Mouse (Mus musculus) hindbrain, embryonic 10.5 days (tissue): ENCODE data around the gene Stk10. TPM values are rescaled to one million over a fixed set of nuclear protein-coding genes. Genes with fewer than 3 reads are reported as not detected.

ENCODE experiments used
- DNase-seq: peaks from one replicate; pipeline ENCODE4 v3.0.0-alpha.2; 2017; ENCODE audit warnings: low spot score
- H3K27ac ChIP-seq: fragments of 300-500 bp; sonication (generic); 2 replicates; pipeline ENCODE4 v1.5.1; 2016; ENCODE audit warnings: mild to moderate bottlenecking, moderate library complexity
- H3K27me3 ChIP-seq: fragments of 300-500 bp; sonication (generic); 2 replicates; pipeline ENCODE4 v1.6.1; 2016; ENCODE audit warnings: mild to moderate bottlenecking; ENCODE audit not compliant: poor library complexity, insufficient read depth, severe bottlenecking
- H3K36me3 ChIP-seq: fragments of 300-500 bp; sonication (generic); 2 replicates; pipeline ENCODE4 v1.6.1; 2016; ENCODE audit warnings: mild to moderate bottlenecking, moderate library complexity
- H3K4me1 ChIP-seq: fragments of 300-500 bp; sonication (generic); replicated peaks from 2 replicates; pipeline ENCODE4 v1.6.1; 2016; ENCODE audit warnings: mild to moderate bottlenecking
- H3K4me3 ChIP-seq: fragments of 300-500 bp; sonication (generic); 2 replicates; pipeline ENCODE4 v1.5.1; 2016; ENCODE audit warnings: mild to moderate bottlenecking, moderate library complexity
- H3K9me3 ChIP-seq: fragments of 300-500 bp; sonication (generic); 2 replicates; pipeline ENCODE4 v1.6.1; 2016; ENCODE audit warnings: mild to moderate bottlenecking, moderate library complexity
- WGBS: fragments of 180-500 bp; shearing (Covaris S2); methylation state at CpG from one replicate; pipeline ENCODE4 v1.1.7; 2016; 5-methylcytosine and 5-hydroxymethylcytosine counted together
- polyA plus RNA-seq: library from polyadenylated mRNA; unstranded; fragments of >200 nt; fragmentation: Nextera tagmentation; extraction: Ambion mirVana; gene quantifications from 2 replicates; pipeline ENCODE4 v1.2.1, GENCODE M21; 2016

Gene Stk10
- polyA plus RNA-seq, 1 experiment from 2014 or later: 3.0 TPM

DNA sequence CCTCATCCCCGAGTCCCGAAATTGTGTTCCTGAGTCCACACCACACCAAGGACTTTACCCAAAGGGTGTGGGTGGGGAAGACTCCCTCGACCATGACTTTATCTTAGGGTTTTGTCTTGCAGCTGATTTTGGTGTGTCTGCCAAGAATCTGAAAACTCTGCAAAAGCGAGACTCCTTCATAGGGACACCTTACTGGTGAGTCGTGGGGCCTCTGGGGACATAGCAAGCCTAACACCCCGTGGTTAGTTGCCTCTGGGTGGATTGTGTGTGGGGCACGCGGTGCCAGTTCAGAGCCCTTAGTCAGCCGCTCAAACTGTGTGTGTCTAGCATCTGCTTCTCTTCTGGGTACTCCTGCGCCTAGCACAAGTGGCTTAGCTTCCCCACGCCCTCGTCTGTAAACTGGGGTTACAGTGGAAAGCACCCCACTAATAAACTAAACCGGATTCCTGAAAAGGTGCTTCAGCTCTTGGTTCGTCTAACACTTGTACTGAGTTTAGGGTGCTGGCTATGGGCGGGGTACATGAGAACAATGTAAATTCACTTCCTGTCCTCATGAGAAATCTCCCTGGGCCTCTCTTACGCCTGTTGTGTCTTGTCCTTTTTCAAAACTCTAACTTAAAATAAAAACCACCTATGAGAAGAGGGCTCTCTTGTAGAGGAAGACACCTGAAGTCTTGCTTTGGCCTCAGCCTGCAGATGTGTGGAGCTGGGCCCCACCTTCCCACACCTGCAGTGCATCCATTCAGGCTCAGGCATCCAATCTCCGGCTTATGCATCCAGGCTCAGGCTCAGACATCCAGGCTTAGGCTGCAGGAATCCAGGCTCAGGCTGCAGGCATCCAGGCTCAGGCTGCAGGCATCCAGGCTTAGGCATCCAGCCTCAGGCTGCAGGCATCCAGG lies 54.3 kb downstream of the Stk10 start:
- H3K27me3 ChIP-seq: 0 out of 2 replicates have a peak, but pooled peaks cover 3% of the 10 kb centered on the region
- H3K4me1 ChIP-seq: peaks cover 21% of the 10 kb centered on the region
- no peaks in the 10 kb centered on the region for H3K9me3 ChIP-seq
- 0 out of 2 replicates have a peak overlapping the region, but pooled peaks have one; percentile 45 for H3K27ac ChIP-seq
- no peak for DNase-seq
- H3K36me3 ChIP-seq: no peaks in the 10 kb centered on the region
- 74% methylated on average over 17 of the region's 17 CpGs for WGBS
- H3K4me3 ChIP-seq: no peak overlapping the region

DNA sequence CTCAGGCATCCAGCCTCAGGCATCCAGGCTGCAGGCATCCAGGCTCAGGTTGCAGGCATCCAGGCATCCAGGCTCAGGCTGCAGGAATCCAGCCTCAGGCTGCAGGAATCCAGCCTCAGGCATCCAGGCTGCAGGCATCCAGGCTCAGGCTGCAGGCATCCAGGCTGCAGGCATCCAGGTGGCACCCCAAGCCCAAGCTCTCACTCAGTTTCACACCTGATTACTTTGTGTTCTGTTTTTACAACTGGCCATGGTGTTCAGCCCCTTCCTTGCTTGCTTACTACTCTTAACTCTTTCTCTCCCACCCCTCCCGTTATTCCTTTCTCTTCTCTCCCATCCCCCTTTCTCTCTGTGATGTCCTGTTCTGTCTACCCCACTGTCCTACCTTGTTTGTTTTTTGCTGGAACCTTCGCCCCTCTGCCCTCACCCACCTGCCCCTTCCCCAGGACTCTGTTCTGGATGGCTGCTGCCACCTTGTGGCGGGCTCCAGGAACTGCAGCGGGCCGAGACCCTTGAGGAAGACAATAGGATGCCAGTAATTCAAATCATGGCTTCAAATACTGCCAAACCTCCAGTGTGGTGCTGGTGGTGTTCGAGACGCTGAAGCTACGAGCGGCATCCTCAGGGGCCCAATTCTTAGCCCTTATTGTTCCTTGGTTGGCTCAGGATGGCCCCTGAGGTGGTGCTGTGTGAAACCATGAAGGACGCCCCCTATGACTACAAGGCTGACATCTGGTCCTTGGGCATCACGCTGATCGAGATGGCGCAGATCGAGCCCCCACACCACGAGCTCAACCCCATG lies 55.2 kb downstream of the Stk10 start:
- Histone ChIP-seq H3K36me3 (no peaks in the 10 kb centered on the region), H3K27me3 (0 out of 2 replicates have a peak, but pooled peaks cover 3% of the 10 kb centered on the region), H3K4me3 (no peak overlapping the region), H3K9me3 (no peaks in the 10 kb centered on the region), H3K27ac (peak overlapping the region; percentile 71; the same call in 1 of the 2 replicates), H3K4me1 (peaks cover 25% of the 10 kb centered on the region)
- peak; percentile 86 for DNase-seq
- 32% methylated on average over 15 of the region's 15 CpGs for WGBS

DNA sequence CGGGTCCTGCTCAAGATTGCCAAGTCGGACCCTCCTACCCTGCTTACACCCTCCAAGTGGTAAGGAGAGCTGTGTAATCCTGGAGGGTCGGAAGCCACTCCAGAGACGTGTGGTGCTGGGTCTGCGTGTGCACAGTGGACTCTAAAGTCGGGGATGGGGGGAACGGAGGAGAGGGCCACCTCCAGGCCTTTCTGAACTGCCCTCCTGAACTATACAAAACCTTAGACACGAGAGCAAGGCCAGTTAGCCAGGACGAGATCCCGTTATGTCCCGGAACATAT lies 55.7 kb downstream of the Stk10 start:
- Histone ChIP-seq H3K27me3 (0 out of 2 replicates have a peak, but pooled peaks cover 3% of the 10 kb centered on the region), H3K4me3 (no peak overlapping the region), H3K9me3 (no peaks in the 10 kb centered on the region), H3K27ac (peak overlapping the region; percentile 71; the same call in 1 of the 2 replicates), H3K36me3 (no peaks in the 10 kb centered on the region), H3K4me1 (peaks cover 25% of the 10 kb centered on the region)
- WGBS: 80% methylated on average over 11 of the region's 11 CpGs
- no peak for DNase-seq

DNA sequence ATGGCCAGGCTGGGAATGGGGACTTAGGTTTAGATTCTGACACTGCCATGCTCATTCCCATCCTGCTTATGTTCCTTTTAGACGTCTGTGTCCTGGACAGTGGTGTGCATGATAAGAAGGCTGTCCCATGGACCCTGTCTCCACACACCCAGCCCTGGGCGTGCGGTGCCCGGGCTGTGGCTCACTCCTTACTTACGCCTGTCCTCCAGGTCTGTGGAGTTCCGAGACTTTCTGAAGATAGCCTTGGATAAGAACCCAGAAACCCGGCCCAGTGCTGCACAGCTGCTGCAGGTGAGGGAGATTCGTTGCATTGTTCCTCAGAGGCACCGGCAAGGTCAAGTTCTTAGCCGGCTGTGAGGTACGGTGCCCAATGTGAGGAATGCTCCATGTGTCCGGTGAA lies 56.1 kb downstream of the Stk10 start:
- peaks cover 25% of the 10 kb centered on the region for H3K4me1 ChIP-seq
- 91% methylated on average over 12 of the region's 12 CpGs for WGBS
- no peak overlapping the region for H3K27ac ChIP-seq
- H3K4me3 ChIP-seq: no peak overlapping the region
- no peaks in the 10 kb centered on the region for H3K9me3 ChIP-seq
- 0 out of 2 replicates have a peak, but pooled peaks cover 3% of the 10 kb centered on the region for H3K27me3 ChIP-seq
- H3K36me3 ChIP-seq: no peaks in the 10 kb centered on the region
- no peak for DNase-seq

DNA sequence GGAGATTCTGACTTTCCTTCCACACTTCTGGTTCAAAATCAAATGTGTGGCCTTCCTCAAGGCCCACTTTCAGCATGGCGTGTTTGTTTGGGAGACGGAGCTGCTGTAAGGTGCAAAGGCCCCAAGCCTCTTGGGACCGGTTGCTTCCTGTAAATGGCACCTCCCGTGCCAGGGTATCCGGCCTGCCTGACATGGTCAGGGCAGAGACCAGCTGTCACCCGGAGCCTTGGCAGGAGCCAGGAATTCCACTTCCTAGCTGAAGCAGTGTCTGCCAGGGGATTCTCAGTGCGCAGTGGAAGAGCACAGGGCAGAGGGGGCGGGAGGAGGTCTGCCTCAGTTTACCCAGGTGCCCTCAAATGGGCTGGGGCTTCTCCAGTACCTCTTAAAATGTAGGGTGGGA lies 56.7 kb downstream of the Stk10 start:
- 93% methylated on average over 8 of the region's 8 CpGs for WGBS
- Histone ChIP-seq H3K27me3 (0 out of 2 replicates have a peak, but pooled peaks cover 3% of the 10 kb centered on the region), H3K9me3 (no peaks in the 10 kb centered on the region), H3K4me3 (no peak overlapping the region), H3K4me1 (peaks cover 25% of the 10 kb centered on the region), H3K27ac (no peak overlapping the region), H3K36me3 (no peaks in the 10 kb centered on the region)
- no peak for DNase-seq

DNA sequence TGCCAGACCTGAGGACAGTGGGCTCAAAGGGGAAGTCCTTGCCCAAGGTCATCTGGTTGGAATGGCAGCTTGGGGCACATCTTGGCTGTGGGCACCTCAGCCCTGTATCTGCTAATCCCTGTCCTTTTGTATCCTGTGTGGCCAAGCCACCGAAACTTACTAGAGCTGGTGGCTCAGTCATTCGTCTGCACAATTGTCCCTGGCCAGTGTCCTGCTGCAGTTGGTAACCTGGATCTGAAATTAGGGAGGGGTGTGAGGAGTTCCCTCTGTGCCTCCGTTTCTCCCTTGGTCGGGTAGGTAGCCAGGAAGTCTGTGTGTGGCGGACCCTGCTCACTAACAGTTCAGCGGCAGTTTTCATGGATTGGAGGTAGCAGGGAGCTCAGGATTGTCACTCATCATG lies 57.1 kb downstream of the Stk10 start:
- Histone ChIP-seq H3K9me3 (no peaks in the 10 kb centered on the region), H3K36me3 (no peaks in the 10 kb centered on the region), H3K27me3 (0 out of 2 replicates have a peak, but pooled peaks cover 3% of the 10 kb centered on the region), H3K4me1 (peaks cover 21% of the 10 kb centered on the region), H3K4me3 (no peak overlapping the region), H3K27ac (no peak overlapping the region)
- WGBS: 86% methylated on average over 6 of the region's 6 CpGs
- DNase-seq: no peak

DNA sequence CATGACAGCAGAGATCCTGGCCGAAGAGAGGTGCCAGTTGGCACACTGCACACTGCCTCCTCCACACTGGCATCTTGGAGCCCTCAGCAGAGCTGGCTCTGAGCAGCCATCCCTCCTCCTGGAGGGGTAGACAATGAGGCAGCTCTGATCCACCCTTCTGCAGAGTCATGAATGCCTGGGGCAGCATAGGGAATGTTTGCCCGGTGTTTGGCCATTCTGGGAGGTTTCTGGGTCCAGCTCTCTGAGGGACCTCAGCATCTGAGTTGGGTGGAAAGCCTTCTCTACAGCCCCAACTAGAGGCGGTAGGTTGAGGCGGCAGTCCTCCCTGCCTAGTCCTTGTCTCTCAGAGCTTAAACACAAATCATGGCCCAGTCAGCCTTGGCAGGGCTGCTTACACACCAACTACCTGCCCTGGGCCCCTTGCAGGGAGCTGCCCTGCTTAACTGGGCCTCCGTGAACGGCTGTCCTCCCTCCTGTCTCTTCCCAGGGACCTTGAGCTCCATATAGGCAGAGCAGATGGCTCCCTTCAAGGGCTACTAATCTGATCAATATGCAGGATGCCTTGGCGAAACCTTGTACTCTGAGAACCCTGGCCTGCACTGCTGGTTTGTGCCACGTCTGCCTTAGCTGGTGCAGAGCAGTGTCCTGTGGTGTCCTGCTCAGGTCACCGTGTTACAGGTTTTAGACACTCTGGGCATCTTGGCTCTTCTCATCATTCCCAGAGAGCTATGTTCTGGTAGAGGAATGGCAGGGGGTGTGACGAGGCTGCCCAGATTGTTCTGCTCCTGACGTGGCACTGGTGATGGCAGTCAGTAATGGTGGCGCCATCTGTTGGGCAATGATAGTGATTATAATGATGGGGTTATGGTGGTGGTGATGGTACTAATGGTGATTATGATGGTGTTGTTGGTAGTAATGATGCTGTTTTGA lies 59.1 kb downstream of the Stk10 start:
- Histone ChIP-seq H3K4me3 (no peak overlapping the region), H3K9me3 (0 out of 2 replicates have a peak, but pooled peaks cover 4% of the 10 kb centered on the region), H3K27me3 (0 out of 2 replicates have a peak, but pooled peaks cover 3% of the 10 kb centered on the region), H3K36me3 (0 out of 2 replicates have a peak, but pooled peaks cover 13% of the 10 kb centered on the region), H3K4me1 (peaks cover 17% of the 10 kb centered on the region), H3K27ac (no peak overlapping the region)
- DNase-seq: no peak
- 72% methylated on average over 12 of the region's 12 CpGs for WGBS

DNA sequence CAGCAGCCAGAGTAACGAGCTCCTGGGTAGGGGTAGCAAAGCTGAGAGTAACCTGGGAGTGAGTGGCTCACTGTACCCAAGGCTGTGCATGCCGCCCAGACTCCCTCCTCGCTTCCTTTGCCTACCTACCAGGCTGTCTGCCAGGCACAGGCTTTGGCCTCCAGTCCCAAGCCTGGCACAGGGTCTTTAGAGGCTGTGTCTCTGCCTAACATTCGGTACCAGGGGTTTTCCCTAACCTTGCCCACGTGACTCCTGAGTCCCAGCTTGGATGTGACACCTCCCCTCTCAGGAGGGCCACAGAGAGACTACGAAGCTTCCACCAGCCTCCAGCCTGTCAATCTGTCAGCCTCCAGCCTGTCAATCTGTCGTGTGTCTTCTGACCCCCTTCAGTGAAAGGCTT lies 60.0 kb downstream of the Stk10 start:
- no peak for DNase-seq
- H3K4me1 ChIP-seq: peaks cover 11% of the 10 kb centered on the region
- H3K27me3 ChIP-seq: 0 out of 2 replicates have a peak, but pooled peaks cover 3% of the 10 kb centered on the region
- no peak overlapping the region for H3K4me3 ChIP-seq
- 0 out of 2 replicates have a peak, but pooled peaks cover 4% of the 10 kb centered on the region for H3K9me3 ChIP-seq
- 70% methylated on average over 7 of the region's 7 CpGs for WGBS
- no peak overlapping the region for H3K27ac ChIP-seq
- H3K36me3 ChIP-seq: 0 out of 2 replicates have a peak, but pooled peaks cover 13% of the 10 kb centered on the region

DNA sequence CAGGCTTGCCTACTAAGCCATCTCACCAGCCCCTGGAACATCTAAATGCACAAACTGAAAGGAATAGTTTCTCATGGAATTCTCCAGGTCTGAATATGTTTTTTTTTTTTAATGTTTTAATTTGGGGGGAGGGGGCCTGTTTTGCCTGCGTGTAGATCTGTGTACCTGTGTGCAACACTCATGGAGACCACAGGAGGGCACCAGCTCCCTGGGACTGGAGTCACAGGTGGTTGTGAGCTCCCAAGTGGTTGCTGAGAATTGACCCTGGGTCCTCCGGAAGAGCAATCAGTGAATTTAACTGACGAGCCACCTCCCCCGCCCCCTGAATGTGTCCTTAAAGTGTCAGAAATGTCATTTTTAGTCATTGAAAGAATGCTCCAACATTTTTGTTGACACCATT lies 61.0 kb downstream of the Stk10 start:
- Histone ChIP-seq H3K36me3 (0 out of 2 replicates have a peak, but pooled peaks cover 13% of the 10 kb centered on the region), H3K9me3 (0 out of 2 replicates have a peak, but pooled peaks cover 4% of the 10 kb centered on the region), H3K4me3 (no peak overlapping the region), H3K27me3 (0 out of 2 replicates have a peak, but pooled peaks cover 3% of the 10 kb centered on the region), H3K27ac (no peak overlapping the region), H3K4me1 (peaks cover 9% of the 10 kb centered on the region)
- 90% methylated on average over 4 of the region's 4 CpGs for WGBS
- DNase-seq: no peak

DNA sequence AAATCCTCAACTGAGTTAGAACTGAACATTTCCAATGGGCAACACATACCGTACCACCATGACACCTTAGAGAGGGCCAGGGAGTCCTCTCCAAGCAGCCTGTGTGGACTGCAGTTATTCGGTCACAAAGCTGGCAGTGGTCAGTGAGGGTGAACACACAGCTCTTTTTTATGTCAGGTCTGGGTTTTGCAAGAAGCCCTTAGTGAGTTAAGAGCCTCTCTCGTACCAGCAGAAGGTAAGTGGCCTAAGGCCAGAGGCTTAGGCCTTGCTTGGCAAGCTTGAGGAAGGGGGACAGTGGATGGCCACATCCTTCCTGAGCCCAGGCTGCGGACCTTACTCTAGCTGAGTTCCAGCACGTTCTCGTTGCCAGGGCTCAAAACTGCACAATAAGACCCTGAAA lies 67.3 kb downstream of the Stk10 start:
- H3K4me3 ChIP-seq: no peak overlapping the region
- peaks cover 32% of the 10 kb centered on the region for H3K4me1 ChIP-seq
- H3K27ac ChIP-seq: no peak overlapping the region
- H3K9me3 ChIP-seq: 0 out of 2 replicates have a peak, but pooled peaks cover 4% of the 10 kb centered on the region
- WGBS: 91% methylated on average over 6 of the region's 6 CpGs
- no peak for DNase-seq
- 0 out of 2 replicates have a peak, but pooled peaks cover 18% of the 10 kb centered on the region for H3K36me3 ChIP-seq
- H3K27me3 ChIP-seq: no peaks in the 10 kb centered on the region

DNA sequence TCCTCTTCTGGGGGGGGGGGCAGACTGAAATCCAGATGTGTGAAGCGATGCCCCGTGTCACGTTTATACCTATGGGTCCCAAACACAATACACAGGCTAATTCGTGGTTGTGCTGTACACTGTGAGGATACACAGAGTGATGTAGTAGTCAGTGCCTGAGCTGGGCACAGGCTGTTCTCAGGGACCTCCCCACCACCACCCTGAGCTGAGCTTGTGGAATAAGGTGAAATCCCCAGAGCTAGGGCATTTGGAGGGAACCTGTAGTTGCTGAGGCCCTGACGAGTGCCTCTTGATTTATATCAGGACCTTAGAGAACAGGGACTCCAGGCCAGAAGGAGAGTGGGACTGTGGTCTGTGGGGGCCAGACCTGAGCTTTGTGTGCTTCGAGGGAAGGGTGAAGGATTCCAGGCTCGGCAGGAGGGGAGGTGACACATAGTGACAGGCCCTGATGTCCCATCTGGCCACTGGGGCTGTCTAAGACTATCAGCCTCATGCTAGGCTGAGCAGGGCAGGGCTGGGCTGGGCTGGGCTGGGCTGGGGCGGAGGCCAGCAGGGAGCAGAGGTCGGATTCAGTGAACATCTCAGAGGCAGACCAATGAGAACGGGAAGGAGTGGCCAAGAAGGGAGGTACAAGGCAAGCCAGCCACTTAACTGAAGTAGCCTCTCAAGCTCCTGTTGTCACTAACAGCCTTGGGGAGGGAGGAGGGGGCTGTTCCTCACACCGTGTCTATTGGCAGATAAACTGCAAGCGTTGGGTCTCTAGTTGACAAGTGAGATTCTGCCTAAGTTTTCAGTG lies 68.6 kb downstream of the Stk10 start:
- Histone ChIP-seq H3K9me3 (no peaks in the 10 kb centered on the region), H3K4me3 (no peak overlapping the region), H3K36me3 (0 out of 2 replicates have a peak, but pooled peaks cover 7% of the 10 kb centered on the region), H3K27me3 (no peaks in the 10 kb centered on the region), H3K4me1 (peaks cover 32% of the 10 kb centered on the region), H3K27ac (peak overlapping the region; percentile 59)
- 39% methylated on average over 12 of the region's 12 CpGs for WGBS
- DNase-seq: peak; percentile 61
